Mouse (Mus musculus) liver, embryonic 11.5 days (tissue): ENCODE data around the gene G6pd2. TPM values are rescaled to one million over a fixed set of nuclear protein-coding genes. Genes with fewer than 3 reads are reported as not detected.

ENCODE experiments used
- ATAC-seq: fragments of 200-750 bp; cut with Nextera tagmentation; replicated peaks from 2 replicates; pipeline ENCODE4 v1.8.0; 2017; ENCODE audit warnings: moderate number of reproducible peaks, mild to moderate bottlenecking, moderate TSS enrichment, moderate library complexity; ENCODE audit not compliant: low FRiP score
- DNase-seq: peaks from one replicate; pipeline ENCODE4 v3.0.0-alpha.2; 2017; ENCODE audit warnings: low spot score
- H3K27ac ChIP-seq: fragments of 300-500 bp; sonication (generic); 2 replicates; pipeline ENCODE4 v1.5.1; 2014; ENCODE audit warnings: mild to moderate bottlenecking, low read depth, low read length, control low read depth
- H3K27me3 ChIP-seq: fragments of 300-500 bp; sonication (generic); replicated peaks from 2 replicates; pipeline ENCODE4 v1.6.1; 2014; ENCODE audit warnings: low read length, mixed read lengths; ENCODE audit not compliant: control insufficient read depth, insufficient read depth
- H3K36me3 ChIP-seq: fragments of 300-500 bp; sonication (generic); 2 replicates; pipeline ENCODE4 v1.6.1; 2014; ENCODE audit warnings: mild to moderate bottlenecking, low read length, moderate library complexity, mixed read lengths; ENCODE audit not compliant: control insufficient read depth, insufficient read depth
- H3K4me1 ChIP-seq: fragments of 300-500 bp; sonication (generic); replicated peaks from 2 replicates; pipeline ENCODE4 v1.6.1; 2014; ENCODE audit warnings: low read length, mixed read lengths; ENCODE audit not compliant: control insufficient read depth, insufficient read depth
- H3K4me2 ChIP-seq: fragments of 300-500 bp; sonication (generic); 2 replicates; pipeline ENCODE4 v1.6.1; 2014; ENCODE audit warnings: mild to moderate bottlenecking, control low read depth, moderate library complexity
- H3K4me3 ChIP-seq: fragments of 300-500 bp; sonication (generic); 2 replicates; pipeline ENCODE4 v1.5.1; 2014; ENCODE audit warnings: low read depth, low read length, control low read depth
- H3K9ac ChIP-seq: fragments of 300-500 bp; sonication (generic); 2 replicates; pipeline ENCODE4 v1.6.1; 2014; ENCODE audit warnings: low read depth, low read length, control low read depth
- H3K9me3 ChIP-seq: fragments of 300-500 bp; sonication (generic); 2 replicates; pipeline ENCODE4 v1.6.1; 2016; ENCODE audit warnings: low read length, inconsistent platforms, mixed read lengths; ENCODE audit not compliant: control insufficient read depth
- WGBS: fragments of 180-500 bp; shearing (Covaris S2); extraction: QIAGEN DNeasy Blood & Tissue Kit; methylation state at CpG from one replicate; pipeline ENCODE4 v1.1.7; 2014; 5-methylcytosine and 5-hydroxymethylcytosine counted together
- polyA plus RNA-seq: library from polyadenylated mRNA; unstranded; fragments of >200 nt; fragmentation: Nextera tagmentation; extraction: Ambion mirVana; gene quantifications from 2 replicates; pipeline ENCODE4 v1.2.1, GENCODE M21; 2014

The G6pd2 gene
- 0.11 TPM in 1 of 2 replicates, not detected in the other for polyA plus RNA-seq

DNA sequence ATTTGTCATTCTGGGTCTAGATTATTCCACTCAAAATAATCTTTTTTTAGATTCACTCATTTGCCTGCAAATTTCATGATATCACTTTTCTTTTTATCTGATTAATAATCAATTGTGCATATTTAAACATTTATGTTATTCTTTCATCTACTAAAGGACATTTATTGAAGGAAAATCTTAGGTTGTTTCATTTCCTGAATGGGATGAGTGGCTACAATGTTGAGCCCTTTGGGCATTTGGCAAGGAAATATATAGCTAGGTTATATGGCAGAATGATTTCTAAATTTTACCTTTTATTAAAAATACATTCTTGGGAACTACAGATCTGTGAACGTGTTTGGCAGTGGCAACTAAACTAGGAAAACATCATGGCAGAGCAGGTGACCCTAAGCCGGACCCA lies at the start of gene G6pd2:
G6pd2 (plus strand) TSS at position 301 of the 400 bp plus-strand sequence.
- no peaks in the 10 kb centered on the region for H3K27me3 ChIP-seq
- WGBS: 82% methylated on average over 2 of the region's 2 CpGs
- no peaks in the 10 kb centered on the region for H3K36me3 ChIP-seq
- H3K4me2 ChIP-seq: no peak within 1 kb of the TSS
- no peak within 1 kb of the TSS for H3K27ac ChIP-seq
- H3K4me3 ChIP-seq: no peak within 1 kb of the TSS
- no peak for ATAC-seq
- DNase-seq: no peak
- H3K9ac ChIP-seq: no peak within 1 kb of the TSS
- no peaks in the 10 kb centered on the region for H3K9me3 ChIP-seq
- no peaks in the 10 kb centered on the region for H3K4me1 ChIP-seq

DNA sequence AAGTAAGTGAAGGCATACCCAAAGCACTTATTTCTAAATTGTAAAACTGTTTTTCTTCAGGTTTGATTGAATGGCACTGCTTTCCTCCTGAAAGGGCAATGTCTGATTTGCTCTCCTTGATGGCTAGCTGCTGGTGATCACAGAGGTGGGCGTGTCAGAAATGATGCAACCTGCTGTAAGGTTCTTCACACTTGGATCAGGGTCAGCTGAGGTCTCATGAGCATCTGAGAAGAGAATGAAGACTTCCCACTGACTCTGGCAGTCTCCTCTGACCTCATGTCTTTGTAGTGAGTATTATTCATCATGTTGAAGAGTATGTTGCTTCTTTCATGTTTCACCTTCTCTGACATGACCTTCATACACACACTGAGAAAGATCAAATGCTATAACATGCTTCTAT lies 44.4 kb upstream of the G6pd2 start:
- DNase-seq: no peak
- Histone ChIP-seq H3K4me3 (no peak overlapping the region), H3K36me3 (no peaks in the 10 kb centered on the region), H3K9ac (no peak overlapping the region), H3K27ac (no peak overlapping the region), H3K4me2 (no peak overlapping the region), H3K4me1 (no peaks in the 10 kb centered on the region), H3K27me3 (no peaks in the 10 kb centered on the region), H3K9me3 (peaks cover 2% of the 10 kb centered on the region; the same call in 1 of the 2 replicates)
- 50% methylated on average over 1 of the region's 1 CpGs for WGBS
- ATAC-seq: no peak

DNA sequence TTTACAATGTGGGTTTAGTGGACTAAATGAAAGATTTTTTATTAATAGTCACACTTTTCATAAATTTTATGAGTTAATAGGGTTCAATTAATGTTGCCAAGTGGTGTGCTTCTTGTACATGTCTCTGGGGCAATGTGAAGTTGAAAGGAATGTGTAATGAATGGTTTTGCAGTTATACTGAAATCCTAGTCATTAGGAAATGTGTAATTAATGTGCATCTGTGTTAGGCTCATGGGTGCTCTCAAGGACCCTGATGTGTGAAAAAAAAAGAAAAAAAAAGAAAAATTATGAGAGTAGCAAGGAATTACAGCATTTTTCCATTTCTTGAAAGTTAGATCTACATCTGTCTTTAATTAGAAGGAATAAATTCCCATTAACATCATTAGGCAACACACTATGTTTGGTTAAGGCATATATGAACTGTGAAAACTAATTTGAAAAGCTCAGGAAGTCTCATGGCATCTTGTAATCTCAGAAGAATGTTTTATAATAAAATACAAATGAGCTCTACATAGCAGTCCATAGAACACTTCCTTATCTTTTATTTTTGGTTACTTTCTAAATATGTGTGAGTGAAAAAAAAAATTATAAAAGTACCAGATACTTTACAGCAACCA lies 24.4 kb downstream of the G6pd2 start:
- ATAC-seq (no peak), DNase-seq (no peak)
- Histone ChIP-seq H3K27ac (no peak overlapping the region), H3K4me1 (no peaks in the 10 kb centered on the region), H3K27me3 (no peaks in the 10 kb centered on the region), H3K36me3 (no peaks in the 10 kb centered on the region), H3K9me3 (no peaks in the 10 kb centered on the region), H3K4me2 (no peak overlapping the region), H3K9ac (no peak overlapping the region), H3K4me3 (no peak overlapping the region)

DNA sequence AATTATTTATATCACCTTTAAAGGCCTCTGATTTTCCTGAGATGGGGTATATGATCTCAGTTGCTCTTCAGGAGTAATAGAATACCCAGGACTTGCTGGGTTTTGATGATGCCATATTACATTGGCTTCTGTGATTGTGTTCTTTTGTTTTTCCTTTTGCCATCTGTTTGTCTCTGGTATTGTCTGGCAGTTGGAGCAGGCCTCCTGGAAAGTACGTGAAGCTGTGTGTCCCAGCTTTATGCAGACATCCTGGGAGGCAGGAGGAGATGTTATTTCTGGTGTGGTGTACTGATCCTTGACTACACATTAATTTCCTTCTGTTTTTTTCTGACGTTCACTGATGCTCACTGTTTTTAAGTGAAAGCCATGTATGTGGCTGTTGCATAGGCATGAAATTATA lies 35.3 kb downstream of the G6pd2 start:
- no peak overlapping the region for H3K4me2 ChIP-seq
- DNase-seq: no peak
- no peak for ATAC-seq
- no peaks in the 10 kb centered on the region for H3K36me3 ChIP-seq
- H3K27ac ChIP-seq: no peak overlapping the region
- 66% methylated on average over 2 of the region's 2 CpGs for WGBS
- H3K9me3 ChIP-seq: no peaks in the 10 kb centered on the region
- no peaks in the 10 kb centered on the region for H3K27me3 ChIP-seq
- no peaks in the 10 kb centered on the region for H3K4me1 ChIP-seq
- H3K9ac ChIP-seq: no peak overlapping the region
- H3K4me3 ChIP-seq: no peak overlapping the region
